Mouse (Mus musculus): ENCODE results near the gene Chmp4b. TPM values are rescaled to one million over a fixed set of nuclear protein-coding genes. Genes with fewer than 3 reads are reported as not detected.

Chmp4b gene
- polyA plus RNA-seq, 1 experiment from 2014 or later: 60.8 TPM

DNA sequence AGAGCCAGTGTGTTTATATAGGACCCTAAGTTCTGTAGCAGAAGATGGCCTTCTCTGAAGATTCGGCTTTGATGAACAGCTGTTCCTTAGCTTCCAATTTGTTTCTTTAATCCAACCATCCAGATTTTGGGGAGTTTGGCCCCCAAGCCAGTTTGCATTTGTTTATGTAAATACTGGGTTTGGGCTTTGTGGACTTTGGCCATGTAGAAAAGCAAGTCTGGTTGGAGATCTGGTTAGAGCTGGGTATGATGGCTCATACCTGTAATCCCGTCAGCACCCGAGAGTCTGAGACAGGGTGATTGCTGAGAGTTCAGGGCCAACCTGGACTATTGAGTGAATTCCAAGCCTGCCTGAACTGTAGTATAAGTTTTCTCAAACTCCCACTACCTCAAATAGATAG lies 34.3 kb downstream of the Chmp4b start:
- no peaks in the 10 kb centered on the region for H3K27me3 ChIP-seq (replicated peaks; ENCODE audit: control insufficient read depth, insufficient read depth, low read length)
- no peak for ATAC-seq

DNA sequence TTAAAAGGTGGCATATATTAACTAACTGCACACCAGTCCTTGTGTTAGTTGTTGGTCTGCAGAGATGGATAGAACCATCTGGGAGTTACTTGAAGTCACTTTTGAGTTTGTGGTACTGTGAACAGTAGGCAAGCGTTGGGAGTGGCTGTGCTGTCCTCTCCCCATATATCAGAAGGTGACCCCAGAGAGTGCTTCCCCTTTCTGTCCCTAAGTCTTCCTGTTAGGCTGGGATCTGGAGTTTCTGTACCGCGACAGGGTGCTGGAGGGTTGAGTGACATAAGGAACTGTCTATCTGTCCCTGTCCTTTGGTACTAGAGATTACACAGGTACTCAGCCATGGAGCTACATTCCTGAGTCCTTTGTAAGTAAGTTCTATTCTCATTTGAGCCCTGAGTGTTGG lies 35.3 kb downstream of the Chmp4b start:
- Histone ChIP-seq H3K27me3 (replicated peaks; ENCODE audit: control insufficient read depth, insufficient read depth, low read length) (no peaks in the 10 kb centered on the region), H3K9me3 (ENCODE audit: control insufficient read depth) (no peaks in the 10 kb centered on the region), H3K4me2 (replicated peaks; ENCODE audit: low read depth) (no peak overlapping the region), H3K4me1 (replicated peaks; ENCODE audit: control insufficient read depth, insufficient read depth, low read length) (no peaks in the 10 kb centered on the region; the same call in 1 of the 2 replicates), H3K36me3 (ENCODE audit: control insufficient read depth, insufficient read depth) (peaks cover 36% of the 10 kb centered on the region), H3K9ac (ENCODE audit: low read depth, low read length) (no peak overlapping the region), H3K27ac (ENCODE audit: low read depth, low read length) (no peak overlapping the region), H3K4me3 (ENCODE audit: low read depth, low read length) (no peak overlapping the region)
- 72% methylated on average over 3 of the region's 3 CpGs for WGBS
- TF ChIP-seq CTCF (IDR thresholded peaks at IDR 0.05; ENCODE audit: low read depth): no peak
- no peak for ATAC-seq

More for the DNA sequence above, 34.3 kb downstream of the Chmp4b start:
- Histone ChIP-seq H3K9me3 (ENCODE audit: control insufficient read depth) (no peaks in the 10 kb centered on the region), H3K9ac (ENCODE audit: low read depth, low read length) (no peak overlapping the region), H3K4me1 (replicated peaks; ENCODE audit: control insufficient read depth, insufficient read depth, low read length) (no peaks in the 10 kb centered on the region; the same call in 1 of the 2 replicates), H3K36me3 (ENCODE audit: control insufficient read depth, insufficient read depth) (peaks cover 26% of the 10 kb centered on the region), H3K4me3 (ENCODE audit: low read depth, low read length) (no peak overlapping the region), H3K4me2 (replicated peaks; ENCODE audit: low read depth) (no peak overlapping the region), H3K27ac (ENCODE audit: low read depth, low read length) (no peak overlapping the region)
- 63% methylated on average over 3 of the region's 3 CpGs for WGBS
- TF ChIP-seq CTCF (IDR thresholded peaks at IDR 0.05; ENCODE audit: low read depth): no peak

DNA sequence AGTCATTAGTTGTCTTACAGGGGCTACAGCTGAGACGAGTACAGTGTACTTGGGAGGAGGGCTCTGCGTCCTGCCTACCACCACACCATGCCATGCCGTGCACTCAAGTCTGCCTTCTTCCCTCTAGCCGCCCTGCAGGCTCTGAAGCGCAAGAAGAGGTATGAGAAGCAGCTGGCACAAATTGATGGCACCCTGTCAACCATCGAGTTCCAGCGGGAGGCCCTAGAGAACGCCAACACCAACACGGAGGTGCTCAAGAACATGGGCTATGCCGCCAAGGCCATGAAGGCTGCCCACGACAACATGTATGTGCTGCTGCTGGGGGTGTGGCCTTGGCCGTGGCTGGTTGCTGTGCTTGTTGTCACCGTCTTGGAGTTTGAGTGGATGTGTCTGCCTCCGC lies 37.9 kb downstream of the Chmp4b start:
- H3K9me3 ChIP-seq (ENCODE audit: control insufficient read depth): no peaks in the 10 kb centered on the region
- H3K4me2 ChIP-seq (replicated peaks; ENCODE audit: low read depth): no peak overlapping the region
- no peaks in the 10 kb centered on the region for H3K27me3 ChIP-seq (replicated peaks; ENCODE audit: control insufficient read depth, insufficient read depth, low read length)
- H3K36me3 ChIP-seq (ENCODE audit: control insufficient read depth, insufficient read depth): peaks cover 55% of the 10 kb centered on the region
- H3K4me3 ChIP-seq (ENCODE audit: low read depth, low read length): no peak overlapping the region
- H3K4me1 ChIP-seq (replicated peaks; ENCODE audit: control insufficient read depth, insufficient read depth, low read length): no peaks in the 10 kb centered on the region; the same call in 1 of the 2 replicates
- H3K9ac ChIP-seq (ENCODE audit: low read depth, low read length): no peak overlapping the region
- H3K27ac ChIP-seq (ENCODE audit: low read depth, low read length): no peak overlapping the region
- ATAC-seq: no peak
- 87% methylated on average over 14 of the region's 14 CpGs for WGBS
- no peak for TF ChIP-seq CTCF (IDR thresholded peaks at IDR 0.05; ENCODE audit: low read depth)

DNA sequence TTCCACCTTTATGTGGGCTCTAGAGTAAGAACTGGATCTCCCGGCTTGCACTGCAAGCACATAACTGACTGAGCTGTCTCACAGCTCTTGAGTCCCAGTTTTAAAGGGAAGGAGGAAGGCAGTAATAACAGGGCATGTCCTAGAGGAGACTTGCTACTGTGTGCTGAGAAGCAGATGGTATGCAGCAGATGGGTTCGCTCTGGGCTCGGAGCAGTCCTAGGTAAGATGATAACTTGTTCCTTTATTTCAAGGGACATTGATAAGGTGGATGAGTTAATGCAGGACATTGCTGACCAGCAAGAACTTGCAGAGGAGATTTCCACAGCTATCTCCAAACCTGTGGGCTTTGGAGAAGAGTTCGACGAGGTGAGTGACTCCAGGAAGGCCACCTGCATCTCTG lies 39.5 kb downstream of the Chmp4b start:
- 90% methylated on average over 5 of the region's 5 CpGs for WGBS

DNA sequence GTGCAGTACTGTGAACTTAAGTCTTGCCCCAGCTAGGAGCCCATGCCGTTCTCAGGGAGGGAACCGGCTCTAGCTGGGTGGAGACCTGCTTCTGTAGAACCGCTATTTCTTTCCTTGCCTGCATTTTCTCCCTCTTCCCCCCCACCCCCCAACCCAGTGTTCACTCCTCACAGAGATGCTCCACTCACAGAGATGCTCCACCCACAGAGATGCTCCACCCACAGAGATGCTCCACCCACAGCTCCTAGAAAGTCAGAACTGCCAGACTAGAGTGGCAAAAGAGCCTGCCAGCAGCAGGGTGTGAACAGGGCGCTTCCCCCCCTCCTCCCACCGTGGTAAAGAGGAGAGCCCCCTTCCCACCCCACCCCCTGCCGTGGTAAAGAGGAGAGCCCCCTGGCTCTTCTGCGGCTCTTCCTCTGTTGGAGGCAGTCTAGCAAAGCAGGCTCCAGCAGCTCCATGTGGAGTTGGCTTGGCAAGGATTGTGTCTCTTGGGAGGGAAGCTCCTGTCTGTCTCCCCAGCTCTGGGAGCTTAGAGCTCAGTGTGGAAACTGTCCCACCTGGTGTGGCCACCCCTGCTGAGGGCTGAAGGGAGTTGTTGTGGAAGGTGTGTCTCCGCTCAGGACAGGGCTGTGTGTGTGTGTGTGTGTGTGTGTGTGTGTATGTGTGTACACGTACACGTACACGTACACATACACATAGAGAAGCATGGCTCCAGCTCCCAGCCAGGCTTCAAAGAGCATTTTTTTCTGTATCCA lies 41.9 kb downstream of the Chmp4b start:
- WGBS: 75% methylated on average over 11 of the region's 11 CpGs
- Histone ChIP-seq H3K36me3 (ENCODE audit: control insufficient read depth, insufficient read depth) (peaks cover 67% of the 10 kb centered on the region), H3K9ac (ENCODE audit: low read depth, low read length) (no peak overlapping the region), H3K4me3 (ENCODE audit: low read depth, low read length) (no peak overlapping the region), H3K27ac (ENCODE audit: low read depth, low read length) (no peak overlapping the region), H3K27me3 (replicated peaks; ENCODE audit: control insufficient read depth, insufficient read depth, low read length) (no peaks in the 10 kb centered on the region), H3K9me3 (ENCODE audit: control insufficient read depth) (no peaks in the 10 kb centered on the region), H3K4me1 (replicated peaks; ENCODE audit: control insufficient read depth, insufficient read depth, low read length) (no peaks in the 10 kb centered on the region), H3K4me2 (replicated peaks; ENCODE audit: low read depth) (no peak overlapping the region)
- no peak for TF ChIP-seq CTCF (IDR thresholded peaks at IDR 0.05; ENCODE audit: low read depth)
- ATAC-seq: 0 out of 2 replicates have a peak, but pooled peaks have one; percentile 6

More for the DNA sequence above, 39.5 kb downstream of the Chmp4b start:
- H3K9ac ChIP-seq (ENCODE audit: low read depth, low read length): no peak overlapping the region
- H3K36me3 ChIP-seq (ENCODE audit: control insufficient read depth, insufficient read depth): peaks cover 61% of the 10 kb centered on the region
- ATAC-seq: no peak
- no peaks in the 10 kb centered on the region for H3K4me1 ChIP-seq (replicated peaks; ENCODE audit: control insufficient read depth, insufficient read depth, low read length)
- no peaks in the 10 kb centered on the region for H3K9me3 ChIP-seq (ENCODE audit: control insufficient read depth)
- H3K4me3 ChIP-seq (ENCODE audit: low read depth, low read length): no peak overlapping the region
- H3K27me3 ChIP-seq (replicated peaks; ENCODE audit: control insufficient read depth, insufficient read depth, low read length): no peaks in the 10 kb centered on the region
- TF ChIP-seq CTCF (IDR thresholded peaks at IDR 0.05; ENCODE audit: low read depth): no peak
- no peak overlapping the region for H3K4me2 ChIP-seq (replicated peaks; ENCODE audit: low read depth)
- no peak overlapping the region for H3K27ac ChIP-seq (ENCODE audit: low read depth, low read length)

DNA sequence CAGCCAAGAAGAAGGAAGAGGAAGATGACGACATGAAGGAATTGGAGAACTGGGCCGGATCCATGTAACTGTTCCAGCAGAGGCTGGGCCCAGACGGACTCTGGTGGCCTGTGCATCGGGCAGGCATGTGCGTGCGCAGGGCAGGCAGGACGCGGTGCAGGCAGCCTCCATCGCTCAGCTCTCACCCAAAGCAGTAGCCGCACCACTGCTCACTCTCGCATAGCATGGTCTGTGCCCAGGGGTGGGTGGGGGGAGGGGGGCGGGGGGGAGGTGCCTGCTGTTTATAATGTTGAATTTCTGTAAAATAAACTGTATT lies 42.4 kb downstream of the Chmp4b start:
- Histone ChIP-seq H3K36me3 (ENCODE audit: control insufficient read depth, insufficient read depth) (peaks cover 67% of the 10 kb centered on the region), H3K27me3 (replicated peaks; ENCODE audit: control insufficient read depth, insufficient read depth, low read length) (no peaks in the 10 kb centered on the region), H3K9ac (ENCODE audit: low read depth, low read length) (no peak overlapping the region), H3K4me2 (replicated peaks; ENCODE audit: low read depth) (no peak overlapping the region), H3K9me3 (ENCODE audit: control insufficient read depth) (no peaks in the 10 kb centered on the region), H3K4me1 (replicated peaks; ENCODE audit: control insufficient read depth, insufficient read depth, low read length) (no peaks in the 10 kb centered on the region), H3K27ac (ENCODE audit: low read depth, low read length) (no peak overlapping the region), H3K4me3 (ENCODE audit: low read depth, low read length) (no peak overlapping the region)
- WGBS: 61% methylated on average over 12 of the region's 12 CpGs
- ATAC-seq: peak; percentile 32; the same call in 1 of the 2 replicates
- no peak for TF ChIP-seq CTCF (IDR thresholded peaks at IDR 0.05; ENCODE audit: low read depth)
